Mouse (Mus musculus) liver, adult 2 months (tissue): Measurements from ENCODE around the gene Frrs1l. TPM values are rescaled to one million over a fixed set of nuclear protein-coding genes. Genes with fewer than 3 reads are reported as not detected.

Experiments
- DNase-seq: peaks from one replicate; pipeline ENCODE4 v3.0.0-alpha.2; 2011; ENCODE audit warnings: low read depth, low spot score; ENCODE audit errors: extremely low read depth
- H3K27ac ChIP-seq: fragments of 200-500 bp; replicated peaks from 2 replicates; pipeline ENCODE4 v1.5.1; 2012; ENCODE audit warnings: low read depth, mild to moderate bottlenecking, control low read depth, inconsistent platforms, low read length; ENCODE audit not compliant: insufficient read depth
- H3K27me3 ChIP-seq: fragments of 200-500 bp; 2 replicates; pipeline ENCODE4 v1.6.1; 2012; ENCODE audit warnings: mild to moderate bottlenecking, moderate library complexity, low read length, inconsistent platforms; ENCODE audit not compliant: control insufficient read depth, insufficient read depth
- H3K36me3 ChIP-seq: fragments of 200-500 bp; 2 replicates; pipeline ENCODE4 v1.6.1; 2012; ENCODE audit warnings: low read length, inconsistent platforms; ENCODE audit not compliant: control insufficient read depth, insufficient read depth
- H3K4me1 ChIP-seq: fragments of 200-500 bp; 2 replicates; pipeline ENCODE4 v1.6.1; 2011; ENCODE audit warnings: low read length; ENCODE audit not compliant: control insufficient read depth, insufficient read depth
- H3K4me3 ChIP-seq: fragments of 200-500 bp; 2 replicates; pipeline ENCODE4 v1.5.1; 2011; ENCODE audit warnings: low read depth, mild to moderate bottlenecking, control low read depth, low read length, moderate library complexity; ENCODE audit not compliant: insufficient read depth
- H3K79me2 ChIP-seq: fragments of 200-500 bp; 2 replicates; pipeline ENCODE4 v1.6.1; 2012; ENCODE audit warnings: inconsistent platforms, mild to moderate bottlenecking, low read length, moderate library complexity; ENCODE audit not compliant: control insufficient read depth, insufficient read depth
- H3K9ac ChIP-seq: fragments of 200-500 bp; 2 replicates; pipeline ENCODE4 v1.6.1; 2012; ENCODE audit warnings: low read depth, mild to moderate bottlenecking, control low read depth, inconsistent platforms, low read length
- CTCF ChIP-seq: fragments of 200-500 bp; IDR thresholded peaks from 2 replicates; pipeline ENCODE4 v1.5.1; 2011; ENCODE audit warnings: low read depth, low read length, control low read depth
- POLR2A ChIP-seq: fragments of 200-500 bp; IDR thresholded peaks from 2 replicates; pipeline ENCODE4 v1.6.1; 2011; ENCODE audit warnings: low read length, control low read depth; ENCODE audit not compliant: insufficient read depth; ENCODE audit errors: extremely low read depth
- WGBS: fragments of 180-500 bp; shearing (Covaris S2); methylation state at CpG from one replicate; pipeline ENCODE4 v1.1.7; 2018; 5-methylcytosine and 5-hydroxymethylcytosine counted together
- polyA plus RNA-seq: library from polyadenylated mRNA; depleted of rRNA; stranded (reverse); fragments of >200 nt; gene quantifications from 2 replicates; pipeline ENCODE4 v1.2.3, GENCODE M21; 2012
- total RNA-seq: library from RNA; depleted of rRNA; stranded (reverse); fragments of >200 nt; gene quantifications from 2 replicates; pipeline ENCODE4 v1.2.3, GENCODE M21; 2014

Frrs1l gene
- total and polyA plus RNA-seq, 2 experiments, result not detected

DNA sequence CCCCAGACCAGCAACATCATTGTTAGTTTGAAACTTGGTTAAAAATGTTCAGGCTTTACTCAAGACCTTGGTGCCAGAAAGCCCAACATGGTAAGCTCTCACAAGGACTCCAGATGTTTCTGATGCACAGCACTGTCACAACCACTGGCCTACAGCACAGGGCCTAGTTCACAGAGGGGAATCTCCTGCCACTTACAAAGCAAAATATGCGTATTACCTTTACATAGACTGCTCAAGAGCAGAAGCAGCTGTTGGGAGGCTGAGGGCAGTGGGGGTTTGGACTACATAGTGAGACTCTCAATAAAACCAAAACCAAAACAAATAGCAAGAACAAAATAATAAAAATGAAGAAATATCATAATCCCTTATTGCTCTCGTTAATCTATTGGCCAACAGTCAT lies 11.2 kb upstream of the Frrs1l start:
- Histone ChIP-seq H3K27me3 (no peaks in the 10 kb centered on the region), H3K4me3 (no peak overlapping the region), H3K36me3 (no peaks in the 10 kb centered on the region), H3K79me2 (no peaks in the 10 kb centered on the region), H3K27ac (no peak overlapping the region), H3K4me1 (no peaks in the 10 kb centered on the region), H3K9ac (no peak overlapping the region)
- 96% methylated on average over 2 of the region's 2 CpGs for WGBS
- no peak for TF ChIP-seq POLR2A
- TF ChIP-seq CTCF, result no peak
- no peak for DNase-seq

GRCm38 (mm10) chr4:56993331-56993730 lies 3.1 kb upstream of the Frrs1l start:
- DNase-seq, result no peak
- H3K27me3 ChIP-seq, result peaks cover 11% of the 10 kb centered on the region
- H3K4me3 ChIP-seq, result no peak overlapping the region
- no peaks in the 10 kb centered on the region for H3K36me3 ChIP-seq
- H3K79me2 ChIP-seq, result no peaks in the 10 kb centered on the region
- H3K4me1 ChIP-seq, result no peaks in the 10 kb centered on the region
- TF ChIP-seq CTCF (no peak), POLR2A (no peak)
- no peak overlapping the region for H3K9ac ChIP-seq
- H3K27ac ChIP-seq, result no peak overlapping the region
- 82% methylated on average over 7 of the region's 7 CpGs for WGBS

GRCm38 (mm10) chr4:56991951-56992350 lies 1.8 kb upstream of the Frrs1l start:
- Histone ChIP-seq H3K9ac (no peak overlapping the region), H3K36me3 (no peaks in the 10 kb centered on the region), H3K4me3 (no peak overlapping the region), H3K79me2 (no peaks in the 10 kb centered on the region), H3K27me3 (peaks cover 13% of the 10 kb centered on the region), H3K4me1 (no peaks in the 10 kb centered on the region), H3K27ac (no peak overlapping the region)
- TF ChIP-seq CTCF (no peak), POLR2A (no peak)
- WGBS, result 79% methylated on average over 2 of the region's 2 CpGs
- DNase-seq, result no peak

DNA sequence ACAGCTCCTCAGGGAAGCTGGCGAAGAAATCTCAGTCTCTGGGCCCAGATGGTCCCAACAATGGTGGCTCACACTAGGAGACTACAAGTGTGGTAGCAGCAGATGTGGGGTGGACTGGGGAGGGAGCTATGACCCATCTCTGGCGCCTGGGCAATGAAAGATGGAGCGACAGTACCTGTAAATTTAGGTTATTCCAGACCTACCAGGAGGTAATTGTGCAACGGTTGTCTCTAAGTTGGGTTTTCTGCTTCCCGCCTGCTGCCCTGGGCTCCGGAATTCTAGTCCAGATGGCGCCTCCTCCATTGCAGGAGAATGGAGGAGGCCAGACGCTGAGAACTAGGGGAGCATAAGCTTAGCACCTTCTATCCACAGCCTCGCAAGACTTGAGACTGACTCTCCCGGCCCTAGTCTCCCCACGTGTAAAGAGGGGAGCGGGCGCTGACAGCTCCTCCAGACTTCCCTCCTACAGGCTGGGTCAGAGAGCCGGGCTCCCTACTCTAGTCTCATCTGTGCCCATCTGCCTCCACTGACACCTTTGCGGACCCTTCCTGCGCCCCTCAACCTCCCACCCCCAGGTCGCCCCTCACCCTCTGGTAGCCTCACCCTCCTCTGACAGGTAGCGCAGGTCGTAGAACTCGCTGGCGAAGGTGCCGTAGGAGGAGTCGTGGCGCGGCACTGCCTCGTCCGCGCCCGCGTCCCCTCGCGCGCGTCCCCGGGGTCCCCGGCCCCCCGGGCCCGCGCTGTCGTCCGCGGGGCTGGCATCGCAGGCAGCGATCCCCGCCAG lies 568 bp downstream of the Frrs1l start:
- WGBS, result 11% methylated on average over 45 of the region's 45 CpGs
- Histone ChIP-seq H3K9ac (no peak overlapping the region), H3K27me3 (peaks cover 13% of the 10 kb centered on the region), H3K27ac (no peak overlapping the region), H3K36me3 (no peaks in the 10 kb centered on the region), H3K4me3 (no peak overlapping the region), H3K79me2 (no peaks in the 10 kb centered on the region), H3K4me1 (no peaks in the 10 kb centered on the region)
- DNase-seq, result no peak
- TF ChIP-seq POLR2A, result no peak
- TF ChIP-seq CTCF, result no peak

DNA sequence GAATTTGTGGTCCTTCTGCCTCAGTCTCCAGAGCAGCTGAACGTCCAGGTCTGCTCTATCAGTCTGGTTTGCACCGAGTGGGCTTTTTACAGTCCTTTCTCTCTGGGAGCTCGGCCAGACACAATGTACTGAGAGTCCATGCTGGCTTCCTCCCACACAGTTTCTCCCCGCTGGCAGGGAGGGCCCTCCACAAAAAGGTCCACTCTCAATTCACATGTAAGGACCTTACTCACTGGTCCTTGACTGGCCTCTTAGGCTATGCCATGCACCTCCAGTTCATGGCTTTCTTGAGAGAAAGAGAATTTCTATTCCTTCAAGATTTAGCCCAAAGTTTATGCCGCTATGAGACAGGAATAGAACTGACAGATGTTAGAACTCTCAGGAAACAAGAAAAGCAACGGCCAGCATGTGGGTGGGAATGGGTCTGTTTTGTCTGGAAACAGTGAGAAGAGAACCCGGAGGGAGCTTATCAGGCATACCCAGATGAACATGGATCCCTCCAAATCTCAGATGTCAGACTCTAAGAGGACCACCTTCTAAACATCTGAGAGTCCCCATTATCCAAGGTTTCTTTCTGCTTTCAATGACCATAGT lies 24.5 kb downstream of the Frrs1l start:
- Histone ChIP-seq H3K9ac (no peak overlapping the region), H3K36me3 (no peaks in the 10 kb centered on the region), H3K4me1 (peaks cover 3% of the 10 kb centered on the region; the same call in 1 of the 2 replicates), H3K27ac (no peak overlapping the region), H3K4me3 (no peak overlapping the region), H3K79me2 (no peaks in the 10 kb centered on the region), H3K27me3 (no peaks in the 10 kb centered on the region)
- DNase-seq, result no peak
- TF ChIP-seq CTCF, result no peak
- TF ChIP-seq POLR2A, result no peak
- WGBS, result 44% methylated on average over 7 of the region's 7 CpGs

DNA sequence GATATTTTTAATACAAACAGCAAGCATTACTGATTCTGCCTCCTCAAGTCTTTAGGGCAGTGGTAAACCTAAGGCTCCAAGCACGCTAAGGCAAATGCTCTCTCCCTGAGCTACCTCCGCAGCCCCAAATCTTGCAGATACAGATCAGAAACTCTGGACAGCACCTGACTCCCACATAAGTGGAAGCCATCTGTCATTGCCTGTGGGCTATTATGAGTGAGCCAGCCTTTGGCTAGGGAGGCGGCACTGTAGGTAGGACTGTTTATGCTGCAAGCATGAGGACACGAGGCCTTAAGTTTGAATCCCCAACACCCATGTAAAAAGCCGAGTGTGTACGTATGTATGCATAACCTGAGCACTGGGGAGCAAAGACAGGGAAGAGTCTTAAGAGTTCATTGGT lies 26.5 kb downstream of the Frrs1l start:
- no peak for DNase-seq
- no peak overlapping the region for H3K27ac ChIP-seq
- H3K36me3 ChIP-seq, result no peaks in the 10 kb centered on the region
- no peaks in the 10 kb centered on the region for H3K79me2 ChIP-seq
- TF ChIP-seq CTCF (no peak), POLR2A (no peak)
- no peak overlapping the region for H3K4me3 ChIP-seq
- no peak overlapping the region for H3K9ac ChIP-seq
- WGBS, result 96% methylated on average over 6 of the region's 6 CpGs
- H3K27me3 ChIP-seq, result no peaks in the 10 kb centered on the region
- peaks cover 3% of the 10 kb centered on the region; the same call in 1 of the 2 replicates for H3K4me1 ChIP-seq
